Mouse (Mus musculus) kidney, adult 8-10 months (tissue): ENCODE data around the gene Fastkd3.
"Not testable (repeated sequence)": the region's sequence is repeated elsewhere in the genome, so short reads cannot be mapped to it uniquely, and the experiment has no call there.

Experiments used
- DNase-seq, 2 experiments: peaks; one replicate each; pipeline ENCODE4 v3.0.0; 2022

Gene Fastkd3

DNA sequence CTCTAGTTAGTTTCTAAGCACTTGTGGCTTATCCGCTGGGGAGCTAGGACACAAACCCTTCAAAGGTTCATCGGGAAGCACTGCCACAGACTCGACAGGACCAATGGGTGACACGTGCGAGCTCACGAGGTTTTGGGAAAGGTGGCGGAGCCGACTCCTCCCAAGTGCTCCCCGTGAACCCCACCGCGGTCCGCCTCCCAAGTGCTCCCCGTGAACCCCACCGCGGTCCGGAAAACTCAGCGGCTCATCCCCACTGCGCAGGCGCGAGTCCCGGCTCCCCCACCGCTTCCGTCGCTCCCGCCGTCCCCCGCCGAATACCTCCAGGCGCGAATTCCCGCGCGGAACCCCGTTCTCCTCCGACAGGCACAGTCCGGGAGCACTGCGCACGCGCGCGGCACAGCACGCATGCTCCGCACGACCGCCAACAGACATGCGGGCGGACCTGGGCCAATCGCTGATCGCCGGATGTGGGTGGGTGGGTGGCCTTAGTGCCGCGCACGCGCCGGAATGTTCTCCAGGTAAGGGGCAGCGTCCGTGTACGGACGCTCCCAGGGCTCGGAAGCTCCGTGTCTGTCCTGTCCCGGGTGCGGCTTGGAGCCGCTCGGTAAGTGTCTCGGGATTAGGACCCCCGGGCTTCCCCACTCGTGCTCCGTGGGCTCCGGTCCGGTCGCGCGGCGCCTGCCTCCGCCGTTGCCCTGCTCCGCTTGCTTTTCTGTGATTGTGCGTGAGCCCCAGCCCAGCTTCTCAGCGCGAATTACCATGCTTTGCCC is at the start of gene Fastkd3, which contains the start of gene Mtrr:
Gene Fastkd3 (plus strand): TSS at position 488 of the 770 bp plus-strand sequence.
Gene Mtrr (minus strand): TSS at position 403 of the 770 bp plus-strand sequence.
- peak; percentile 98 for DNase-seq

GRCm38 (mm10) chr13:68553391-68553790 is 28.6 kb upstream of the Fastkd3 start:
- not testable (repeated sequence) for DNase-seq

DNA sequence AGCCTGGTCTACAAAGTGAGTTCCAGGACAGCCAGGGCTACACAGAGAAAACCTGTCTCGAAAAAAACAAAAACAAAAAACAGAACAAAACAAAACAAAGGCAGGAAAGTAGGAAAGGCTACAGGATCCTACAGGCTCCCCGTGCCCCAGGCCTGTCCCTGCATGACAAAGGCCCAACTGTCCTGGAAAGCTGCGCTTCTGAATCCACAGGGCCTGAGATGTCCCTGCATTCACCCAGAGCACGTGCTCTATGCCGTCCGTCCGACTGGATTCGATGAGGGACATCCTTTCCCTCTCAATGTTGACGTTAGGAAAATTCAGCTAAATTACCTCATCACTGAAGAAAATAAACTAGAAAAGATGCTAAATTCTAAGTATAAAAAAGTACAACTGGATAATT is 13.9 kb upstream of the Fastkd3 start:
- no peak for DNase-seq

DNA sequence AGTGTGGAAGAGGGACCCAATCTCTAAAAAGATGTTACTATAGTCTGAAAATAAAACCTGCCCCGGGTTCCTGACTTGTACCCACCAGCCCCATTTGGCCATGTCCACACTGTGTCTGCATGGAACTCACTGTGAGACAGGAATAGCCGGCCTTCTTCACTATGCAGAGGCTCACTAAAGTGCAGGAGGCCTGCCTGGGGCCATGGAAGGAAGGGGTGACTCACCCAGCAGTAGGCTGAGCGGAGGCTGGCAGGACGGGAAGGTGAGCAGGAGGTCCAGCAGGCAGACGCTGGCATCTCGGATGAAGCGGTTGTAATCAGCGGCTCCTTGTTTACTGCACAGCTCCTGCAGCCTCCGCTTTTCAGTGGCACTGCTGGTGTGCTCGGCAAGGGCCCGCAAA is 13.5 kb upstream of the Fastkd3 start:
- no peak for DNase-seq

DNA sequence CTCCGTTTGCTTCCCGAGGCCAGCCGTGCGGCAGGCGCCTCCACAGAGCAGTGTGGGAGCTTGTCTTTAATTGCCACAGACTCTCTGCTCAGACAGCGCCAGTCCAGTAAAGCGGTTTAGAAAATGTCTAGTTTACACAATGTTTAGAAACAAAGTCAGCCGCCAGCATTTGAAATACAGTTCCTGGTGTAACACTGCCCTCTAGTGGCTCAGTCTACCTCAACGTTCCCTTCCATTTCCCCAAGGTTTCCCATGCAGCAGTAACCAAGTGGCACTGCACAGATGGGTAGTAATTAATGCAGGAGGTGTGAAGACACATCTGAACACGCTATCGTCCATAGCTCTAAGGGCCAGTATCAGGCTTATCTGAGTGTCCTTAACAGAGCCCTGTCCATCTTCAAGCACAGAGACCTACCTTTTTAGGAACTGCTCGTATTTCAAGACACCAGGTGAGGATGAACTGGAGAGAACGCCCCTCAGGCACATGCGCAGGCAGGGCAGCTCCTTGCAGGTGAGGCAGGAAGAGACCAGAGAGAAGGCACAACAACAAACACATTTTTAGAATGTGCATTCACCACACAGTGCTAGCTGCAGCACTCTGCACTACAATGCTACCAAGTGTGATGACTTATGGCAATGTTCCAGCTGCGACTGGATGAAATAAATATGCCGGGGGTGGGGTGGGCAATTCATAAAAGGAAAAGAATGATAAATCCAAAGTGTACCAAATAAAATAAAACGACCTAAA is 12.3 kb upstream of the Fastkd3 start:
- peak; percentile 27 to 51 for DNase-seq

- no peak for DNase-seq
These were observed 9.8 kb upstream of the Fastkd3 start for GRCm38 (mm10) chr13:68572247-68572646.

GRCm38 (mm10) chr13:68572966-68573913 is 8.8 kb upstream of the Fastkd3 start:
- DNase-seq: peak; percentile 56 to 69

DNA sequence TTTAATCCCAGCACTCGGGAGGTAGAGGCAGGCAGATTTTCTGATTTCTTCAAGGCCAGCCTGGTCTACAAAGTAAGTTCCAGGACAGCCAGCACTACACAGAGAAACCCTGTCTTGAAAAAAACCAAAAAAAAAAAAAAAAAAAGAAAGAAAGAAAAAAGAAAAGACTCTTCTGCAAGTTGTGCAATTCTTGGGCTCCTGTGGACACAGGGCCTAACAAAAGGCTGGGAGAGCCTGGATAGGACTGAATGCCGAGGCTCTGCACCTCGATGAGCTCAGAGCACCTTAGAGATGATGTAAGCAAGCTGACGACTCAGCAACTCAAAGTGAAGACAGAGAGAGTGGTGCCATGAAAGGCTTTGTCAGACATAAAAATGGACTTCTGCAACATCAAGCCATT is 7.6 kb upstream of the Fastkd3 start:
- DNase-seq: no peak

GRCm38 (mm10) chr13:68577945-68578344 is 4.1 kb upstream of the Fastkd3 start:
- no peak for DNase-seq

GRCm38 (mm10) chr13:68581086-68581740 is 821 bp upstream of the Fastkd3 start:
- no peak for DNase-seq

DNA sequence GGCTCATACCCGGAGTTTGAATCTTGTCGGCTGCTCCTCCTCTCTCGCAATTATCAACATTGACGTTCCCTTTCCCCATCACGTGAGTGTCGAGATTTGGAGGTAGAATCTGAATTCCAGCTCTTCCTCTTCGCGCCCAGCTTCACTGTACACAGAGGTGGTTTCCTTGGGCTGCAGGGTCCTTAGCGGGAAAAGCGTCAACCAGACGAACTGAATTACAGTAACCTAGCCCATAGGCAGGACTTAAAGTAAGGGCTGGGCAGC is 415 bp downstream of the Fastkd3 start:
- DNase-seq: no peak

- DNase-seq: no peak
These were observed 1.9 kb downstream of the Fastkd3 start for GRCm38 (mm10) chr13:68583961-68584360.

- no peak for DNase-seq
These were observed 3.4 kb downstream of the Fastkd3 start for GRCm38 (mm10) chr13:68585441-68585840.

DNA sequence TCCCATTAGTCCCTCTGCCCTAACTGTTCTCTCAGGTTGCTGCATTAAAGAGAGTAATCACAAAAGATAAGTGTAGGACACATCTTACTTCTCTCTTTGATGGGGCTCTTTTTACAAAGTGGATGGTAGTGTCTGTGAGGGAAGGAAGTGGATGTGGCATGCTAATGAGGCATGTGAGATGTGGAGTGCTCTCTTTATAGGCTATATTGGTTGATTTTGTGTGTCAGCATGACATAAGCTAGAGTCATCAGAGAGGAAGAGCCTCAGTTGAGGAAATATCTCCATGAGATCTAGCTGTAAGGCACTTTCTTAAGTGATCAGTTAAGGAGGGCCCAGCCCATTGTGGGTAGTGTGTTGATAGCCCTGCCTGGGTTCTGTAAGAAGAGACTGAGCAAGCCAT is 6.3 kb downstream of the Fastkd3 start:
- DNase-seq: no peak

GRCm38 (mm10) chr13:68593797-68594196 is 11.8 kb downstream of the Fastkd3 start:
- no peak for DNase-seq

DNA sequence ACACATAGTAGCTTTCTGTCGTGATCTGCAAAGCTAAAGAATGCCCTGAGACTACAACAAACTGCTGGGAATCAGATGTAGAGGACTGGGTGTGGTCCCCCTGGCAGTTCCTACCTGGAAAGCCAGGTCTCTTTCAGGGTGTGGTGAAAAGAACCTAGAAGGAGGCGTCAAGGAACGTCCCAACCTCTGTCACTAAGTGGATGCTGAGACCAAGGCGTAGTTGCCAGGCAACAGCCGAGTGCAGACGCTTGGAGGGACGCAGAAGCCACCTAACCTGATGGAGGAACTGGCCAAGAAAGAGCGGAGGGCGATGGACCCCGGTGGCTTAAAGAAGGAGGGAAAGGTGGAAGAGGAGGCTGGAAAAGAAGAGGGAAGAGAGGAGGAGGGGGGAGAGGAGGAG is 15.2 kb downstream of the Fastkd3 start, which contains the start of gene 1700001L19Rik:
Gene 1700001L19Rik (plus strand): TSS at position 223 of the 400 bp plus-strand sequence.
- no peak for DNase-seq

DNA sequence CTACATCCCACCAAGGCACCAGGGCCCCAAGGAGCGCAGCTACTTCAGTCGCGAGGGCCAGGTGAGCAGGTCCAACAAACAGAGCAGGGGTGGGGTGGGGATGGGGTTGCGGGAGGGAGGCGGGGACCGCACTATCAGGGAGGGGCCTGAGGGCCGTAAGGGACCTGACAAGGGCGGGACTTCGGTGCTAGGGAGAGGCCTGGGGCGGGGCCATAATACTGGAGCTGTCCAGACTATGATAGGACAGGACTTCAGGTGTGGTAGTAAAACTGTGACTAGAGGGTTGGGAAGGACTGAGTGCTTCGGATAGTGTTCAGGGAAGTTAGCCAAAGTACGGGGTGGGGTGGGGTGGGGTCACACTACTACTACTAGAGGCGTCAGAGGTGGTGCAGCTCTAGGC is 15.6 kb downstream of the Fastkd3 start:
- no peak for DNase-seq

- DNase-seq: no peak
These were observed 16.9 kb downstream of the Fastkd3 start for GRCm38 (mm10) chr13:68598953-68599352.

GRCm38 (mm10) chr13:68601184-68601583 is 19.1 kb downstream of the Fastkd3 start:
- DNase-seq: no peak

GRCm38 (mm10) chr13:68603085-68603484 is 21.1 kb downstream of the Fastkd3 start:
- DNase-seq: no peak

GRCm38 (mm10) chr13:68605689-68606126 is 23.7 kb downstream of the Fastkd3 start:
- DNase-seq: peak; percentile 42 to 63

GRCm38 (mm10) chr13:68607652-68608405 is 25.8 kb downstream of the Fastkd3 start:
- DNase-seq: no peak
